Mouse (Mus musculus): ENCODE measurements around the gene Olfr313. TPM values are rescaled to one million over a fixed set of nuclear protein-coding genes. Genes with fewer than 3 reads are reported as not detected.
"Not testable (repeated sequence)": the region's sequence is repeated elsewhere in the genome, so short reads cannot be mapped to it uniquely, and the experiment has no call there.

Olfr313 gene
- not detected in 2 replicates for polyA plus RNA-seq (2015; fragmentation: Nextera tagmentation; extraction: Ambion mirVana)

DNA sequence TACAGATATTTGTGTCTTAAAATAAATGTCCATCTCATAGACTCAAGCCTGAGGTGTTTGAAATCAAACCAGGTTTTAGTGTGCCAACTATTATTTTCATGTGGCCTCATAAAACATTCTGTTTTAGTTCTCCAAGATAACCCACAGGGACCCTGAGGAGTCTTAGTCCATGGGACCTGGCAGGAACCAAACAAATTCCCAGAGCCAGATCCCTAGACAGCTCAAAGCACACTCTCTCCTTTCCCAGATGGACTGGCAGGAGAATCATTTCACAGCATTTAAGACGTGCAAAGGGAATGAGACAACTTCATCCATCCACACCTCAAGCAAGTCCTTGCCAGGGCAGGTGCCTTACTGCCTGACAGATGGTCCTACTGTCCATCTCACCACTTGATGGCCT, at the start of gene Olfr313:
Olfr313 (plus strand) TSS at position 301 of the 400 bp plus-strand sequence.
- not testable (repeated sequence) for H3K4me2 ChIP-seq; H3K9ac ChIP-seq; H3K27ac ChIP-seq; H3K4me1 ChIP-seq; H3K9me3 ChIP-seq; H3K27me3 ChIP-seq; H3K4me3 ChIP-seq; H3K36me3 ChIP-seq; ATAC-seq (ENCODE audit: insufficient number of reproducible peaks, low FRiP score, low TSS enrichment, low read depth)
- WGBS, result 52% methylated on average over 1 of the region's 1 CpGs

GRCm38 (mm10) chr11:58772888-58773287, 41.9 kb upstream of the Olfr313 start, which contains the start of gene Olfr315:
Gene Olfr315 (plus strand): TSS chr11:58773188.
- no peak within 1 kb of the TSS for H3K4me2 ChIP-seq
- H3K27me3 ChIP-seq, result no peaks in the 10 kb centered on the region
- ATAC-seq (ENCODE audit: insufficient number of reproducible peaks, low FRiP score, low TSS enrichment, low read depth), result no peak
- H3K4me1 ChIP-seq, result no peaks in the 10 kb centered on the region
- no peaks in the 10 kb centered on the region for H3K36me3 ChIP-seq
- H3K27ac ChIP-seq, result no peak within 1 kb of the TSS
- H3K4me3 ChIP-seq, result no peak within 1 kb of the TSS
- H3K9ac ChIP-seq, result no peak within 1 kb of the TSS
- no peaks in the 10 kb centered on the region for H3K9me3 ChIP-seq

- ATAC-seq (ENCODE audit: insufficient number of reproducible peaks, low FRiP score, low TSS enrichment, low read depth), result no peak
- H3K4me3 ChIP-seq, result no peak within 1 kb of the TSS
- H3K9me3 ChIP-seq, result no peaks in the 10 kb centered on the region
- H3K36me3 ChIP-seq, result no peaks in the 10 kb centered on the region
- 76% methylated on average over 6 of the region's 6 CpGs for WGBS
- no peak within 1 kb of the TSS for H3K4me2 ChIP-seq
- no peaks in the 10 kb centered on the region; the same call in 1 of the 2 replicates for H3K27me3 ChIP-seq
- no peaks in the 10 kb centered on the region for H3K4me1 ChIP-seq
- no peak within 1 kb of the TSS for H3K27ac ChIP-seq
- H3K9ac ChIP-seq, result no peak within 1 kb of the TSS
These were observed 32.2 kb upstream of the Olfr313 start, which contains the start of gene Olfr314 for GRCm38 (mm10) chr11:58782480-58783089. Gene Olfr314 (plus strand): TSS chr11:58782952.

DNA sequence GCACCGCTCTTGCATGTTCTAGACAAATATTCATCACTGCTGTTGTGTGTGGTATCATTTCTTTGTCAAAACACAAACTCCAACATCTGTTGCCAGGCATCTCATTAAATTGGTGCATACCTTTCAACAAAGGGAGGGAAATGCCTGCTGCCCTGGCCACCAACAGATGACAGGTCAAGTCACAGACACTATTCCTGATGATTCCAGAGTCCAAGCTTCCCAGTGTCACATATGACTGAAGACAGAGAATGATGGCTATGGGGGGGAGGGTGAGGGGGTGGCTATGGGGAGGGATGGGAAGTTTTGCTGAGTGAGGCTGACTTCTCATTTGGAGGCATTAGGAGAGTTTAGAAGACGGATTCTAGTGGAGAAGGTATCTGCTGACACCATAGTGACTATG, 30.6 kb upstream of the Olfr313 start:
- Histone ChIP-seq H3K4me1 (no peaks in the 10 kb centered on the region), H3K36me3 (no peaks in the 10 kb centered on the region), H3K9ac (no peak overlapping the region), H3K4me2 (no peak overlapping the region), H3K27me3 (no peaks in the 10 kb centered on the region; the same call in 1 of the 2 replicates), H3K27ac (no peak overlapping the region), H3K4me3 (no peak overlapping the region), H3K9me3 (no peaks in the 10 kb centered on the region)
- no peak for ATAC-seq (ENCODE audit: insufficient number of reproducible peaks, low FRiP score, low TSS enrichment, low read depth)
- WGBS, result 81% methylated on average over 2 of the region's 2 CpGs

GRCm38 (mm10) chr11:58787651-58788050, 27.1 kb upstream of the Olfr313 start:
- H3K4me3 ChIP-seq, result no peak overlapping the region
- H3K36me3 ChIP-seq, result no peaks in the 10 kb centered on the region
- no peak overlapping the region for H3K9ac ChIP-seq
- WGBS, result 82% methylated on average over 10 of the region's 10 CpGs
- H3K27me3 ChIP-seq, result no peaks in the 10 kb centered on the region; the same call in 1 of the 2 replicates
- ATAC-seq (ENCODE audit: insufficient number of reproducible peaks, low FRiP score, low TSS enrichment, low read depth), result no peak
- H3K9me3 ChIP-seq, result no peaks in the 10 kb centered on the region
- no peak overlapping the region for H3K27ac ChIP-seq
- H3K4me2 ChIP-seq, result no peak overlapping the region
- no peaks in the 10 kb centered on the region for H3K4me1 ChIP-seq

GRCm38 (mm10) chr11:58788346-58788745, 26.5 kb upstream of the Olfr313 start:
- WGBS, result 81% methylated on average over 8 of the region's 8 CpGs
- Histone ChIP-seq H3K27ac (no peak overlapping the region), H3K4me3 (no peak overlapping the region), H3K27me3 (no peaks in the 10 kb centered on the region; the same call in 1 of the 2 replicates), H3K9me3 (no peaks in the 10 kb centered on the region), H3K4me1 (no peaks in the 10 kb centered on the region), H3K9ac (no peak overlapping the region), H3K36me3 (no peaks in the 10 kb centered on the region), H3K4me2 (no peak overlapping the region)
- no peak for ATAC-seq (ENCODE audit: insufficient number of reproducible peaks, low FRiP score, low TSS enrichment, low read depth)

DNA sequence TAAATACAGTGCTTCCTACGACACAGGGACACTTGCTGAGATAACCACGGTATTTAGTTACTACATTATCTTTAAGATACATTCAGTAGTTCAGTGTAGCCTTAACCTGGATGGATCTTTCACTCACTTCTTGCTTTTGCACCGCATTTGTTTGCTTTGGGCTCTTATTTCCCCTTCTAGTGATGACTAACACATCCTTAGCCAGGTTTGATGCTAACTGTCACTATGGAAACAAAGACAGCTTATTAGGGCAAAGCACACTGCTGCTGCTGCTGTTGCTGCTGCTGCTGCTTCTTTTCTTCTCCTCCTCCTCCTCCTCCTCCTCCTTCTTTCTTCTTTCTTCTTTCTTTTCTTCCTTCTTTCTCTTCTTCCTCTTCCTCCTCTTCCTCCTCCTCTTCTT, 25.3 kb upstream of the Olfr313 start:
- ATAC-seq (ENCODE audit: insufficient number of reproducible peaks, low FRiP score, low TSS enrichment, low read depth), result no peak
- 27% methylated on average over 3 of the region's 3 CpGs for WGBS
- Histone ChIP-seq H3K4me3 (no peak overlapping the region), H3K36me3 (no peaks in the 10 kb centered on the region), H3K9me3 (no peaks in the 10 kb centered on the region), H3K9ac (no peak overlapping the region), H3K4me2 (no peak overlapping the region), H3K27me3 (no peaks in the 10 kb centered on the region; the same call in 1 of the 2 replicates), H3K27ac (no peak overlapping the region), H3K4me1 (no peaks in the 10 kb centered on the region)

DNA sequence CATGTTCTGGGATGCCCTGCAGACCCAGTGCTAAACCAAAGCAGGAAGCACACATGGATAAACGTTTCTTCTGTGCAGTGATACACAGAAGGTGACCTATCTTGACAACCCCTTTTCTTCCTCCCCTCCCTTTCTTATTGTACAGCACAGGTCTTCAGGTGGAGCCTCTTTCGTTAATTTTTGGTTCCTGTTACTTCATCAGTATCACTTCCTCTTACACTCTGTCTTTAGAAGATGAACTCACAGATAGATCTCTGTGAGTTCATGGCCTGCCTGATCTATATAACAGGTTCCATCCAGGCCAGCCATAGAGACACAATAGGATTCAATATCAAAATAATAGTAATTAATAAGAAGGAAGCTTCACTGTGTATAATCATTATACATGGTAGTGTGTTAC, 24.7 kb upstream of the Olfr313 start:
- WGBS, result 57% methylated on average over 2 of the region's 2 CpGs
- ATAC-seq (ENCODE audit: insufficient number of reproducible peaks, low FRiP score, low TSS enrichment, low read depth), result no peak

DNA sequence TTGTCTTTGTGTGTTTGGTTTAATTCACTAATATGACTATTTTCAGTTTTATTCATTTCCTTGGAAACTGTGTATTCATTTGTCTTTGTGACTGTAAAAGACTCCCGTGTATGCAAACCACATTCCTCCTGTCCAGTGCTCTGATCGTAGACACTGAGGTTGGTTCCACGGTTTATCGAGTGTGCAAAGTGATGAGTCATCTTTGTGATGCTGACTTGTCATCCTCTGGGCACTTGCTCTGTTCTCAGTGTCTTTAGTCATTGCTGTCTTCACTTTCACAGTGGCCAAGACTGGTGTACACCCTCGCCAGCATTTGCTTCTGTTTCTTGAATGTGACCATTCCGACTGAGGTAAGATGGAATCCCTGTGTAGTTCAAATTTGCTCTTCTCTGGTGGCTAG, 24.2 kb upstream of the Olfr313 start:
- Histone ChIP-seq H3K9me3 (no peaks in the 10 kb centered on the region), H3K4me2 (no peak overlapping the region), H3K4me1 (no peaks in the 10 kb centered on the region), H3K4me3 (no peak overlapping the region), H3K27me3 (no peaks in the 10 kb centered on the region; the same call in 1 of the 2 replicates), H3K9ac (no peak overlapping the region), H3K27ac (no peak overlapping the region), H3K36me3 (no peaks in the 10 kb centered on the region)
- ATAC-seq (ENCODE audit: insufficient number of reproducible peaks, low FRiP score, low TSS enrichment, low read depth), result no peak
- WGBS, result 83% methylated on average over 6 of the region's 6 CpGs

More for the DNA sequence above, 24.7 kb upstream of the Olfr313 start:
- Histone ChIP-seq H3K4me3 (no peak overlapping the region), H3K4me2 (no peak overlapping the region), H3K27ac (no peak overlapping the region), H3K9ac (no peak overlapping the region), H3K4me1 (no peaks in the 10 kb centered on the region), H3K9me3 (no peaks in the 10 kb centered on the region), H3K27me3 (no peaks in the 10 kb centered on the region; the same call in 1 of the 2 replicates), H3K36me3 (no peaks in the 10 kb centered on the region)

DNA sequence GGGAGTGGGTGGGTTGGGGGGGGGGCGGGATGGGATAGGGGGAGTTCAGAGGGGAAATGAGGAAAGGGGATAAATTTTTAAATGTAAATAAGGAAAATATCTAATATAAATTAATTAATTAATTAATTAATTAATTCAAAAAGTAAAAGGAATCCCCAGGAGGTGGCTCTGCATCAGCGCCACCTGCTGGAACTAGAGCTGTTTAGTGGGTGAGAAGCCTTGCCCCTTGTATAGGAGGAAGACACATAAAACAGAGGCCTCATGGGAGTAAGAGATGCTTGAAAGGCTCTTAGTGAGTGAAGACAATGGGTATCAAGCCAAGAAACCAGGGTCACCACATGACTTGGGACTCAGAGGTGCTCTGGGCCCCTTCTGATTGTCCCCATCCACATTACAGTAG, 18.9 kb upstream of the Olfr313 start:
- H3K4me1 ChIP-seq, result no peaks in the 10 kb centered on the region
- no peaks in the 10 kb centered on the region for H3K27me3 ChIP-seq
- ATAC-seq (ENCODE audit: insufficient number of reproducible peaks, low FRiP score, low TSS enrichment, low read depth), result no peak
- no peaks in the 10 kb centered on the region for H3K9me3 ChIP-seq
- H3K27ac ChIP-seq, result no peak overlapping the region
- H3K9ac ChIP-seq, result no peak overlapping the region
- no peak overlapping the region for H3K4me2 ChIP-seq
- no peak overlapping the region for H3K4me3 ChIP-seq
- no peaks in the 10 kb centered on the region for H3K36me3 ChIP-seq
- 85% methylated on average over 2 of the region's 2 CpGs for WGBS

DNA sequence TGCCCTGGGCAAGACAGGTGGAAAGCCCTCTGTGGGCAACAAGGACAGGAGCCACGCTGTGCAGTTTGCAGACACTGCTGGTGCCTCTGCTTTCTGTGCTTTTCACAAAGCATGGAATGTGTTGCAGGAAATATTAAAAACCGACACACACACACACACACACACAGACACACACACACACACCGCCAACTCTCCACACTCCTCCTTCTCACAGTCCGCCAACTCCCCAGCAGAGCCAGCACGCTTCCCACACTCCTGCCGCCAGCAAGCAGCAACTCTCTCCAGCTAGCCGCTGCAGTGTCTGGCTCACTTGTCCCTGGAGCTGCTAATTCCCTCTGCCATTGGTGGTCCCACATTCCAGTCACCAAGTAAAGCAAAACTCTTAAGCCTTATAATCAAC, 17.9 kb upstream of the Olfr313 start:
- H3K4me1 ChIP-seq, result no peaks in the 10 kb centered on the region
- no peak for ATAC-seq (ENCODE audit: insufficient number of reproducible peaks, low FRiP score, low TSS enrichment, low read depth)
- no peak overlapping the region for H3K9ac ChIP-seq
- H3K9me3 ChIP-seq, result no peaks in the 10 kb centered on the region
- H3K27me3 ChIP-seq, result no peaks in the 10 kb centered on the region
- no peak overlapping the region for H3K4me3 ChIP-seq
- H3K36me3 ChIP-seq, result no peaks in the 10 kb centered on the region
- 72% methylated on average over 7 of the region's 7 CpGs for WGBS
- H3K4me2 ChIP-seq, result no peak overlapping the region
- H3K27ac ChIP-seq, result no peak overlapping the region

DNA sequence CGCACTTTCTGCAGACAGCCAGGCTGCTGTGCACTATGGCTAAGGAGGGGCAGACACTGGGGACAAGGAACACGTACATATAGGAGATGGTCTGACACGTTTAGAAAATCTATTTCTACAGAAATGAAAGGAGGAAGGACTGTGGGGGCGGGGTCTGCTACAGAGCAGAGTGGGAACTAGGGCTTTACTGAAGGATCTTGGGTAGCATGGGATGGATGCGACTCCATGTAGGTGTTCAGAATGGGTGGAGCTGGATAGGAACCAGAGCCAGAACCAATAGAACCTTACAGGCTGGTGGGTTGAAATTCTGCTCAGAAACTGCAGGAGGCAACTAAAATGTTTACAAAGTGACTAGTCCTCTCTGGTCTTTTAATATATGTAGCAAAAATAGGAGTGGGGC, 15.1 kb upstream of the Olfr313 start:
- H3K9me3 ChIP-seq, result no peaks in the 10 kb centered on the region
- H3K27ac ChIP-seq, result no peak overlapping the region
- no peaks in the 10 kb centered on the region for H3K36me3 ChIP-seq
- ATAC-seq (ENCODE audit: insufficient number of reproducible peaks, low FRiP score, low TSS enrichment, low read depth), result no peak
- no peak overlapping the region for H3K9ac ChIP-seq
- H3K4me1 ChIP-seq, result no peaks in the 10 kb centered on the region
- no peak overlapping the region for H3K4me2 ChIP-seq
- H3K4me3 ChIP-seq, result no peak overlapping the region
- no peaks in the 10 kb centered on the region for H3K27me3 ChIP-seq
- 78% methylated on average over 5 of the region's 5 CpGs for WGBS

Data from limb, embryonic 15.5 days (tissue).